Mouse (Mus musculus): ENCODE data around the gene Atp8b4.

Atp8b4 gene

GRCm38 (mm10) chr2:126500521-126500920 lies at the start of gene Atp8b4:
Gene Atp8b4, minus strand, starts transcription at chr2:126500674.
- in situ Hi-C loops (cut with MboI, MseI) = no loop called here

GRCm38 (mm10) chr2:126549681-126550080 lies 49.2 kb upstream of the Atp8b4 start:
- in situ Hi-C loops (cut with MboI, MseI) = no loop called here

- in situ Hi-C loops (cut with MboI, MseI) = no loop called here
These were observed 45.9 kb upstream of the Atp8b4 start for GRCm38 (mm10) chr2:126546392-126546791.

- in situ Hi-C loops (cut with MboI, MseI) = no loop called here
These were observed 44.8 kb upstream of the Atp8b4 start for GRCm38 (mm10) chr2:126545297-126545696.

- in situ Hi-C loops (cut with MboI, MseI) = no loop called here
These were observed 41.7 kb upstream of the Atp8b4 start for GRCm38 (mm10) chr2:126542211-126542610.

GRCm38 (mm10) chr2:126540390-126540925 lies 40.0 kb upstream of the Atp8b4 start:
- in situ Hi-C loops (cut with MboI, MseI) = no loop called here

- in situ Hi-C loops (cut with MboI, MseI) = no loop called here
These were observed 37.2 kb upstream of the Atp8b4 start for GRCm38 (mm10) chr2:126537654-126538053.

- in situ Hi-C loops (cut with MboI, MseI) = no loop called here
These were observed 30.1 kb upstream of the Atp8b4 start for GRCm38 (mm10) chr2:126530581-126530980.

- in situ Hi-C loops (cut with MboI, MseI) = loop anchor here (10.0 kb wide), 1 partner anchor 163 kb away; no protein-coding TSS in a partner anchor
These were observed 27.0 kb upstream of the Atp8b4 start for GRCm38 (mm10) chr2:126527461-126527860.

- in situ Hi-C loops (cut with MboI, MseI) = loop anchor here (10.0 kb wide), 1 partner anchor 159 kb away; no protein-coding TSS in a partner anchor
These were observed 23.8 kb upstream of the Atp8b4 start for GRCm38 (mm10) chr2:126524271-126524670.

GRCm38 (mm10) chr2:126523101-126523745 lies 22.7 kb upstream of the Atp8b4 start:
- in situ Hi-C loops (cut with MboI, MseI) = loop anchor here (10.0 kb wide), 1 partner anchor 158 kb away; no protein-coding TSS in a partner anchor

GRCm38 (mm10) chr2:126522056-126522455 lies 21.6 kb upstream of the Atp8b4 start:
- in situ Hi-C loops (cut with MboI, MseI) = loop anchor here (10.0 kb wide), 1 partner anchor 157 kb away; no protein-coding TSS in a partner anchor

GRCm38 (mm10) chr2:126521471-126521870 lies 21.0 kb upstream of the Atp8b4 start:
- in situ Hi-C loops (cut with MboI, MseI) = loop anchor here (10.0 kb wide), 1 partner anchor 157 kb away; no protein-coding TSS in a partner anchor

- in situ Hi-C loops (cut with MboI, MseI) = loop anchor here (10.0 kb wide), 1 partner anchor 156 kb away; no protein-coding TSS in a partner anchor
These were observed 20.4 kb upstream of the Atp8b4 start for GRCm38 (mm10) chr2:126520828-126521227.

GRCm38 (mm10) chr2:126519872-126520581 lies 19.6 kb upstream of the Atp8b4 start:
- in situ Hi-C loops (cut with MboI, MseI) = loop anchor here (10.0 kb wide), 2 partner anchors 155 to 625 kb away; no protein-coding TSS in a partner anchor

- in situ Hi-C loops (cut with MboI, MseI) = loop anchor here (10.0 kb wide), 1 partner anchor 620 kb away; no protein-coding TSS in a partner anchor
These were observed 14.8 kb upstream of the Atp8b4 start for GRCm38 (mm10) chr2:126515069-126515826.

- in situ Hi-C loops (cut with MboI, MseI) = no loop called here
These were observed 7.8 kb upstream of the Atp8b4 start for GRCm38 (mm10) chr2:126508228-126508627.

GRCm38 (mm10) chr2:126507477-126507876 lies 7.0 kb upstream of the Atp8b4 start:
- in situ Hi-C loops (cut with MboI, MseI) = no loop called here

GRCm38 (mm10) chr2:126505156-126505555 lies 4.7 kb upstream of the Atp8b4 start:
- in situ Hi-C loops (cut with MboI, MseI) = no loop called here

- in situ Hi-C loops (cut with MboI, MseI) = no loop called here
These were observed 744 bp downstream of the Atp8b4 start for GRCm38 (mm10) chr2:126499730-126500129.

GRCm38 (mm10) chr2:126498761-126499452 lies 1.6 kb downstream of the Atp8b4 start:
- in situ Hi-C loops (cut with MboI, MseI) = no loop called here

Measured in regulatory T cell (primary cell).